Mouse (Mus musculus) erythroblast, embryonic 14.5 days (primary cell): ENCODE measurements at regions not wholly inside any gene's neighbourhood (a gene's known extent, or its start where the extent isn't known, plus 50 kb on each side); places are given as distances from the start of the nearest gene placed in this dataset.

Experiments
- H3K27me3 ChIP-seq: 2 replicates; pipeline ENCODE4 v1.6.1; 2012; ENCODE audit warnings: inconsistent platforms; ENCODE audit not compliant: control insufficient read depth
- H3K36me3 ChIP-seq: 2 replicates; pipeline ENCODE4 v1.6.1; 2012; ENCODE audit warnings: mild to moderate bottlenecking, inconsistent platforms; ENCODE audit not compliant: control insufficient read depth
- H3K4me1 ChIP-seq: 2 replicates; pipeline ENCODE4 v1.6.1; 2012; ENCODE audit warnings: inconsistent platforms; ENCODE audit not compliant: control insufficient read depth
- H3K4me3 ChIP-seq: replicated peaks from 2 replicates; pipeline ENCODE3; 2012; ENCODE audit warnings: moderate library complexity, mild to moderate bottlenecking, inconsistent platforms
- H3K9me3 ChIP-seq: 2 replicates; pipeline ENCODE4 v1.6.1; 2012; ENCODE audit warnings: low read length, inconsistent platforms, mixed read lengths; ENCODE audit not compliant: control insufficient read depth
- GATA1 ChIP-seq: IDR thresholded peaks from 2 replicates; pipeline ENCODE4 v1.6.1; 2012; ENCODE audit warnings: low read length, inconsistent platforms, mixed read lengths
- TAL1 ChIP-seq: IDR thresholded peaks from 3 replicates; pipeline ENCODE4 v1.6.1; 2012; ENCODE audit warnings: low read length, inconsistent platforms, mixed read lengths

DNA sequence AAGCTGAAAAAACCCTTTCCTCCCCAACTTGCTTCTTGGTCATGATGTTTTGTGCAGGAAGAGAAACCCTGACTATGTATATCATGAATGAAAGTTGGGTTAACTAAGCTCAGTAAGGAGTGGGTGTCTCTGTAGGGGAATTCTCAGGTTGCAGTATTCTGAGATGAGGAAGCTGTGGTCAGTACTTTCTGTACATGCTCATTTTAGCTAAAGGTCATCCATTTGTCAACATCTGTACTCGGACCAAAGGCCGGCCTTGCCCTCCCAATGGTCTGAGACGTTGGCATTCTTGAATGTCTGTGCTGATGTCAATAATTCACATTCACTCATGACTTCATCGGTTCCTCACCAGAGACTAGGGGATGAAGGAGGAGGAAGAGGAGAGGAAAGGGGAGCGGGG lies 94.9 kb upstream of the Parp11 start:
- TF ChIP-seq GATA1 = no peak
- no peak for TF ChIP-seq TAL1
- peaks cover 1% of the 10 kb centered on the region; the same call in 1 of the 2 replicates for H3K4me1 ChIP-seq

GRCm38 (mm10) chr6:127355112-127355511 lies 91.5 kb upstream of the Parp11 start:
- no peaks in the 10 kb centered on the region for H3K9me3 ChIP-seq
- no peak for TF ChIP-seq GATA1
- TF ChIP-seq TAL1 = no peak
- no peak overlapping the region for H3K4me3 ChIP-seq
- H3K36me3 ChIP-seq = no peaks in the 10 kb centered on the region
- peaks cover 7% of the 10 kb centered on the region for H3K27me3 ChIP-seq
- peaks cover 11% of the 10 kb centered on the region for H3K4me1 ChIP-seq

More for the DNA sequence above, 94.9 kb upstream of the Parp11 start:
- no peak overlapping the region for H3K4me3 ChIP-seq
- no peaks in the 10 kb centered on the region for H3K36me3 ChIP-seq
- H3K27me3 ChIP-seq = peaks cover 2% of the 10 kb centered on the region; the same call in 1 of the 2 replicates
- no peaks in the 10 kb centered on the region for H3K9me3 ChIP-seq

- H3K4me3 ChIP-seq = no peak overlapping the region
- H3K9me3 ChIP-seq = no peaks in the 10 kb centered on the region
- H3K4me1 ChIP-seq = peaks cover 11% of the 10 kb centered on the region
- H3K36me3 ChIP-seq = no peaks in the 10 kb centered on the region
- no peak for TF ChIP-seq GATA1
- no peak for TF ChIP-seq TAL1
- H3K27me3 ChIP-seq = peaks cover 8% of the 10 kb centered on the region
Measured at GRCm38 (mm10) chr6:127356442-127356841, 90.2 kb upstream of the Parp11 start.

DNA sequence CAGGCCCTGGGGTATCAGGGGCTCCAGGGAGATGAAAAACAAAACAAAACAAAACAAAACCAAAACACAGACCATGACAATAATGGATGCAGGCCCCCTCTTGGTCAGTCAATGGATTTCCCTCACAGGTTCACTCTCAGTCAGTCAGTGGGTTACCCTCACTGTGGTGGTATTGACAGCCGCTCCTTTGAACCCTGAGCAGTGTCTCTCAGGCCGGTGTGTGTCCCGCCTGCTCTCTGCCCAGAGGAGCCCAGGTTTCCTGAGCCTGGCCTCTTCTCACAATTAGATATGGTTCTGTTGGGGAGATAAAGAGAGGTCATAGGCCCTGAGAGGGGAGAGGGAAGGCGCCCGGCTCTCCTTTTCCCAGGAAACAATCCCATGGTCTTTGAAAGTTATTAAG lies 87.8 kb upstream of the Parp11 start:
- no peaks in the 10 kb centered on the region for H3K36me3 ChIP-seq
- peaks cover 23% of the 10 kb centered on the region for H3K27me3 ChIP-seq
- peaks cover 9% of the 10 kb centered on the region for H3K4me1 ChIP-seq
- H3K9me3 ChIP-seq = no peaks in the 10 kb centered on the region
- no peak for TF ChIP-seq GATA1
- TF ChIP-seq TAL1 = no peak
- no peak overlapping the region for H3K4me3 ChIP-seq

DNA sequence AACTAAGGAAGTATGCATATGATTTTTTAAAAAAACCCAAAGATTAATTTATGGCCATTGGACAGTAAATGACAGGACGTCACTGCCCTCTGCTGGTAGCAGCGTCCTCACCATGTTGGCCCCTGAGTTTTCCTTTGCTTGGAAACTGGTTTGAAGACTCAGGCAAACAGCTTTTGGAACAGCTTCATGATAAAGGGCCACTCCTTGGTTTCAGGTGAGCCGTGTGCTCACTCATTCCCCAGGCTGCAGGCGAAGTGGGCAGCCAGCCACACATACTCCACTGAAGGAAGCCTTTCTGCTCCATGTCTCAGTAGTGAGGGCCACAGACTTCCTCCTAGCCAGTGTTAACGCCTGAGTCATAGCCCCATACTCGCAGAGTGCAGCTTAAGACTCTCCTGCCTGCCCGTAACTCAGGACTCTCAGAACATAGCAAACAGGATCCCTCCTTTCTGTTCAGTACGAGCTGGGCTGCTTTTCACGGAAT lies 87.2 kb upstream of the Parp11 start:
- TF ChIP-seq GATA1 = no peak
- H3K27me3 ChIP-seq = peaks cover 23% of the 10 kb centered on the region
- H3K4me1 ChIP-seq = peaks cover 9% of the 10 kb centered on the region
- H3K36me3 ChIP-seq = no peaks in the 10 kb centered on the region
- no peak overlapping the region for H3K4me3 ChIP-seq
- no peaks in the 10 kb centered on the region for H3K9me3 ChIP-seq

- no peaks in the 10 kb centered on the region for H3K9me3 ChIP-seq
- no peak overlapping the region for H3K4me3 ChIP-seq
- no peaks in the 10 kb centered on the region for H3K36me3 ChIP-seq
- H3K4me1 ChIP-seq = peaks cover 9% of the 10 kb centered on the region
- no peak for TF ChIP-seq GATA1
- TF ChIP-seq TAL1 = no peak
- peaks cover 23% of the 10 kb centered on the region for H3K27me3 ChIP-seq
Measured at GRCm38 (mm10) chr6:127362166-127362565, 84.5 kb upstream of the Parp11 start.

- H3K4me1 ChIP-seq = peaks cover 9% of the 10 kb centered on the region
Measured at GRCm38 (mm10) chr6:127362966-127363752, 83.5 kb upstream of the Parp11 start.

DNA sequence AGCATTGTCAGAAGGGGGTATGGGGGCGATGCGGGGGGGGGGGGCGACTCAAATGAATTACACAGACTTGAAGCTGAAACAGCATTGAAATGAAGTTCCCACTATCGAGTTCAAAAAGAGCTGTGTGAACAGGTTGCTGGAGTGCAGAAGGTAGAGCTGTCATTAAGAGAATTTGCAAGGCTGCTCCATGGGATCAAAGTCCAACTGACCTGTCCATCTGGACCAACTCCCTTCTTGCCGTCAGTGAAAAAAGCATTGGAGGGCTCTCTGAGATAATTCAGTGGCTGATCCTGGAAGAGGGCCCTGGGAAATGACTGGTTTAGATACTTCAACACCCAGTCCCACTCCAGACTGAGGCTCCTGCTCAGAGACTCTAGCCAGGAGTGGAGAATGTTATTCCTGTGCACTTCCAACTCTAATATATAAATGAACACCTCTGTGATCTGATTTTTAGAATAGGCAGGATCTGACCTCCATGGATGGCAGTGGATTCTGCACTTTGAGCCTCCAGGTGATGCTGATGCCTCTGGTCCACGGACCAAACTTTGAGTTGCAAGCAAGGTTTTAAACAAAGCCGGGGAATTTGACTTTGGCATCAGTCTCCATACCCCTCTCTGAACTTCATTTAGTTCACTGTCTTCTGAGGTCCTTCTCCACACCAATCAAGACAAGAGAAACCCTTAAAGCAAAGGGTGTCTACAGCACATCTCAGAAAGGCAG lies 82.6 kb upstream of the Parp11 start:
- Histone ChIP-seq H3K27me3 (peaks cover 23% of the 10 kb centered on the region), H3K36me3 (no peaks in the 10 kb centered on the region), H3K4me3 (no peak overlapping the region), H3K4me1 (peaks cover 5% of the 10 kb centered on the region), H3K9me3 (no peaks in the 10 kb centered on the region)
- TF ChIP-seq GATA1 = no peak
- no peak for TF ChIP-seq TAL1

More at GRCm38 (mm10) chr6:127362966-127363752, 83.5 kb upstream of the Parp11 start:
- Histone ChIP-seq H3K36me3 (no peaks in the 10 kb centered on the region), H3K4me3 (no peak overlapping the region), H3K9me3 (no peaks in the 10 kb centered on the region), H3K27me3 (peaks cover 23% of the 10 kb centered on the region)
- TF ChIP-seq TAL1 = no peak
- TF ChIP-seq GATA1 = no peak

DNA sequence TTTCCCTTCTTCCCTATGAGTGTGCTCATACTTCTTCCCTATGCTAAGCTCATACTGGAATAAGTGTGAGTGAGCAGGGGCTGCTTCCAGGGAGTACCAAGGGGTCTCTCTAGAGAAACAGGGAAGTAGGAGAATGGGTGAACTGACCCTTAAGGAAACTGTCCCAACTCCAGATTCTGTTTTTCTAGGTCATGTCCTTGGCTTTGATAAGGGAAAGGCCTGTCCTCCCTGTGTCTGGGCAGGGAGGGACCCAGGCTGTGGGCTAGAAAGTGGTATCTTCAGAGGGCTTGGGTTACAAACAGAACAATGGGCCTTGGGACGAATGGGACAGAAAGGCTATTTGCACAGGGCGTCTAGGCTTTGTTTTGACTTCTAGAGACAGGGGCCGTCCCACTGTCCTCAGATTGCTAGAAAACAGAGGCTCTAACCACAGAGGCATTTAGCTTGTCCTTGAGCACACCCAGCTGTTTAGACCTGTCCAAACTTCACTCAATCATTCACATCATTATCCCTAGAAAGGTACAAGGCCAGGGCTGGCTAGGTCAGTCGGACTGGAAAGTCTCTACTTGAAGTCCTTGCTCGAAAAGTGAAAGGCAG lies 82.0 kb upstream of the Parp11 start:
- Histone ChIP-seq H3K4me3 (no peak overlapping the region), H3K4me1 (no peaks in the 10 kb centered on the region), H3K27me3 (peaks cover 20% of the 10 kb centered on the region), H3K36me3 (no peaks in the 10 kb centered on the region), H3K9me3 (no peaks in the 10 kb centered on the region)
- TF ChIP-seq TAL1 (no peak), GATA1 (no peak)
